Mouse (Mus musculus) brain, embryonic 18.5 days (tissue): ENCODE measurements around the gene Plscr5.

Source experiments
- DNase-seq: peaks from one replicate; pipeline ENCODE4 v3.0.0-alpha.2; 2012; ENCODE audit warnings: low read depth, low spot score

Gene Plscr5

GRCm38 (mm10) chr9:92226795-92227194 is 34.1 kb downstream of the Plscr5 start:
- no peak for DNase-seq

GRCm38 (mm10) chr9:92228867-92229832 is 36.4 kb downstream of the Plscr5 start:
- no peak for DNase-seq

- DNase-seq = no peak
Measured at GRCm38 (mm10) chr9:92229833-92230205, 37.1 kb downstream of the Plscr5 start.

- DNase-seq = no peak
Measured at GRCm38 (mm10) chr9:92234901-92235458, 42.2 kb downstream of the Plscr5 start.

- no peak for DNase-seq
Measured at GRCm38 (mm10) chr9:92248773-92249446, 56.2 kb downstream of the Plscr5 start.

- DNase-seq = no peak
Measured at GRCm38 (mm10) chr9:92249447-92249852, 56.7 kb downstream of the Plscr5 start, which contains the start of gene Plscr1. TSS of gene Plscr1 (plus strand) at chr9:92249750.

- peak; percentile 18 for DNase-seq
Measured at GRCm38 (mm10) chr9:92249987-92250772, 57.4 kb downstream of the Plscr5 start.

GRCm38 (mm10) chr9:92252718-92253117 is 60.0 kb downstream of the Plscr5 start:
- DNase-seq = no peak

- no peak for DNase-seq
Measured at GRCm38 (mm10) chr9:92253585-92254321, 61.0 kb downstream of the Plscr5 start.
